ENCODE assay signal across 8 mouse cellular contexts in genomic region chr2:120279961-120280360, GRCm38 (mm10). TPM values are rescaled to one million over a fixed set of nuclear protein-coding genes. Genes with fewer than 3 reads are reported as not detected.
A peak's percentile ranks its signal among the peaks of the same experiment; 100 is the strongest.
DNase-seq lines count a peak whose midpoint lies in the region; ATAC-seq and TF ChIP-seq lines count a peak whose summit lies in the region.
"Had no signal": no experiment of that assay in that cellular context is flagged by ENCODE, and none has a peak within 500 bp of the region (broad histone marks: within the 10 kb centered on the region; RNA-seq: fewer than 3 reads in every experiment).

No protein-coding gene starts in this region.

- TF ChIP-seq CTCF in liver, embryonic 14.5 days (IDR thresholded peaks at IDR 0.05; ENCODE audit: low read depth) = peak; percentile 87

- DNase-seq in spleen, adult 12 weeks (ENCODE audit: low spot score) = peak; percentile 30
- DNase-seq in spleen, postnatal 36 days (ENCODE audit: low spot score in 2 of 2) = no peak
- peak; percentile 60 for DNase-seq in adrenal gland, postnatal 25 days
- DNase-seq in embryo, embryonic 9.5 days (ENCODE audit: extremely low spot score) = peak; percentile 48
- DNase-seq in kidney, adult 9 months = peak; percentile 54
- DNase-seq in liver, embryonic 14.5 days (ENCODE audit: low read depth in 3 of 3, low spot score in 3 of 3) = peak in 2 of 3 experiments; percentile 14 to 16
- DNase-seq in right cerebral cortex, adult 18-20 months = peak; percentile 47

- no peak overlapping the region for H3K27ac ChIP-seq in liver, embryonic 14.5 days
- H3K27ac ChIP-seq: hindbrain, embryonic 15.5 days had no signal

- no peak for TF ChIP-seq EP300 in liver, embryonic 14.5 days (IDR thresholded peaks at IDR 0.05; ENCODE audit: low read depth)

- no peaks in the 10 kb centered on the region for H3K9me3 ChIP-seq in liver, embryonic 14.5 days (ENCODE audit: control insufficient read depth, low read length)
- H3K9me3 ChIP-seq: hindbrain, embryonic 15.5 days had no signal

- no peaks in the 10 kb centered on the region for H3K4me1 ChIP-seq in liver, embryonic 14.5 days (replicated peaks; ENCODE audit: control insufficient read depth in 2 of 2, insufficient read depth in 2 of 2, low read length in 1 of 2)
- H3K4me1 ChIP-seq: hindbrain, embryonic 15.5 days had no signal

- H3K4me3 ChIP-seq in liver, embryonic 14.5 days (ENCODE audit: insufficient read depth in 1 of 2, low read depth in 2 of 2, low read length in 2 of 2) = no peak overlapping the region
- H3K4me3 ChIP-seq: hindbrain, embryonic 15.5 days had no signal

- no peak overlapping the region for H3K4me2 ChIP-seq in liver, embryonic 14.5 days (ENCODE audit: low read depth)
- H3K4me2 ChIP-seq: hindbrain, embryonic 15.5 days had no signal

- no peak overlapping the region for H3K9ac ChIP-seq in liver, embryonic 14.5 days (replicated peaks)
- H3K9ac ChIP-seq: hindbrain, embryonic 15.5 days had no signal

- no peaks in the 10 kb centered on the region for H3K36me3 ChIP-seq in liver, embryonic 14.5 days (replicated peaks; ENCODE audit: control insufficient read depth, insufficient read depth, low read depth)
- H3K36me3 ChIP-seq: hindbrain, embryonic 15.5 days had no signal

- WGBS in liver, embryonic 14.5 days (ENCODE audit: insufficient replicate concordance) = 9% methylated on average over 8 of the region's 8 CpGs

- no peak for ATAC-seq in liver, embryonic 14.5 days (ENCODE audit: insufficient read depth)

- no peaks in the 10 kb centered on the region for H3K27me3 ChIP-seq in liver, embryonic 14.5 days (ENCODE audit: control insufficient read depth, insufficient read depth, low read length)
- H3K27me3 ChIP-seq: hindbrain, embryonic 15.5 days had no signal

RNA-seq across cellular contexts. Expression of gene Pla2g4d, which starts 9.0 kb away (rescaled TPM):
- total RNA-seq in adrenal gland, postnatal 25 days (2021) = 0.21 TPM in 1 of 2 replicates, not detected in the other
- polyA plus RNA-seq in liver, embryonic 14.5 days (2012; rRNA removed) = not detected in 2 replicates
- not detected in 2 replicates for polyA plus RNA-seq in liver, embryonic 14.5 days (2014; fragmentation: Nextera tagmentation; extraction: Ambion mirVana)
- polyA plus RNA-seq: hindbrain, embryonic 15.5 days had no signal

RNA-seq across cellular contexts. Expression of gene Pla2g4f, which starts 34.0 kb away (rescaled TPM):
- not detected in 2 replicates for total RNA-seq in adrenal gland, postnatal 25 days (2021)
- not detected in 2 replicates for polyA plus RNA-seq in liver, embryonic 14.5 days (2012; rRNA removed)
- not detected in 2 replicates for polyA plus RNA-seq in liver, embryonic 14.5 days (2014; fragmentation: Nextera tagmentation; extraction: Ambion mirVana)

RNA-seq across cellular contexts. Expression of gene Pla2g4e, which starts 34.8 kb away (rescaled TPM):
- 0.33 and 0.36 TPM in 2 replicates for total RNA-seq in adrenal gland, postnatal 25 days (2021)
- polyA plus RNA-seq in liver, embryonic 14.5 days (2012; rRNA removed) = not detected in 2 replicates
- not detected in 2 replicates for polyA plus RNA-seq in liver, embryonic 14.5 days (2014; fragmentation: Nextera tagmentation; extraction: Ambion mirVana)

Comparison
In these comparisons a context has a peak if more than half of its experiments do, and no peak if none do; other contexts are left out.
1. DNase-seq: peak in spleen, adult 12 weeks (single experiment), adrenal gland, postnatal 25 days (single experiment), embryo, embryonic 9.5 days (single experiment), kidney, adult 9 months (single experiment), liver, embryonic 14.5 days (2 of 3) and right cerebral cortex, adult 18-20 months (single experiment); none in spleen, postnatal 36 days (0 of 2).